Mouse (Mus musculus) right cerebral cortex, adult 18-20 months (tissue): ENCODE measurements around the gene Tmbim6.
A peak's percentile ranks its signal among the peaks of the same experiment; 100 is the strongest.

Experiments used
- DNase-seq: peaks from one replicate; pipeline ENCODE4 v3.0.0; 2022; ENCODE audit warnings: mixed read lengths

Gene Tmbim6

DNA sequence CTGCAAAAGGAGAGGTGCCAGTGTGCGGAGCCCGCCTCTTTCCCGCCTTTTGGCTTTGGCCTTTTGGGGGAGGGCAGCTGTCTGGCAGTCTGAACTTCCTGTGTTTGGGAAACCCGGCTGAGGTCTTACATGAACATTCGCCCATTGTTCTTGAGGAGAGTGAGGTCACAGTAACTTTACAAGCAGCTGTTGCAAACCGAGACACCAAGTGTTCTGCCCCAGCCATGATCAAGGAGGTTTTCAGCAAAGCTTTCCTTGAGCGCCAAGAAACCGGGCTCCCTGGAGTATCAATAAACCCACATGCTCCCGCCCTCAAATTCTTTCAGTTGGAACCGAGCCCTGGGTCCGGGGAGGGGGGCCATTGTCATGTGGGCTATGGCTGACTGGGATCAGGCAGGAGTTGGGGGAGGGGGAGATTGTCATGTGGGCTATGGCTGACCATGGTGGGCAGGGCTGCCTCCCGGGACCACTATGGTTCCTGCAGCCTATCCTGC lies 27.9 kb downstream of the Tmbim6 start:
- DNase-seq = no peak

DNA sequence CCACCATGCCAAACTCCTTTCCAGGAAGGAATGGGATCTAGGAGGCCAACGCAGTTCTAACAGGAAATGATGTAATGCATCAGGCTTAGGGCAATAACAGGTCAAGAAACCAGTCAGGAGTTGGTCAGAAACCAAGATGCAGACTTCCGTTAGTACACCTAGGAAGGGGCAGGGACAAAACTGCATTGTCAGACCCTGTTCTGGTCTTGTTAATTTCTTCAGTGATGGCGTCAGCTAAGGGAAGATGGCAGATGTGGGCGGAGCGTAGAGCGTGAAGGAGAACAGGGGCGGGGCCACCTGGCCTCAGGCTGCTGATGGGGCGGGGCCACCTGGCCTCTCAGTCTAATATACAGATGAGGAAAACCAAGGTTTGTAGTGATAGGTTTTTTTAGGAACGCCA lies 28.5 kb downstream of the Tmbim6 start:
- no peak for DNase-seq

DNA sequence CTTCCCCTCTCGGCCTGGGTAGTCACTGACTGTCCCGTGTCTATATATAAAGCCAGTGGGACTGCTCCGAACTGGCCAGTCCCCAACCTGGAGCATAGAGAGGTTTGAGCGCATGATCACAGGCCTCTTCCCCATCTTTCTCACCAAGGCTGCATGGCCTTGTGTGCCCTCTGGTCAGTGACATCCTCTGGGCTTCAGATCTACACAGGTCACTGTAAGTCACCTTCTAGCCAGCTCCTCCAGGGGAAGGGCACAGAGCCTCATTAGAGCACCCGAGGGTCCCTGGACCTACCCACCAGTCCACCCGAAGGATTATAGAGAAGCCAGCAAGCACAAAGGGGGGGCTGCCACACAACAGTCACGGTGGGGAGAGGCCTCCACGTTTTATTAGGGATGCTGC lies 29.0 kb downstream of the Tmbim6 start:
- no peak for DNase-seq

GRCm38 (mm10) chr15:99422551-99422950 lies 29.9 kb downstream of the Tmbim6 start:
- no peak for DNase-seq

- DNase-seq = no peak
Observed at GRCm38 (mm10) chr15:99423131-99423530, 30.4 kb downstream of the Tmbim6 start.

DNA sequence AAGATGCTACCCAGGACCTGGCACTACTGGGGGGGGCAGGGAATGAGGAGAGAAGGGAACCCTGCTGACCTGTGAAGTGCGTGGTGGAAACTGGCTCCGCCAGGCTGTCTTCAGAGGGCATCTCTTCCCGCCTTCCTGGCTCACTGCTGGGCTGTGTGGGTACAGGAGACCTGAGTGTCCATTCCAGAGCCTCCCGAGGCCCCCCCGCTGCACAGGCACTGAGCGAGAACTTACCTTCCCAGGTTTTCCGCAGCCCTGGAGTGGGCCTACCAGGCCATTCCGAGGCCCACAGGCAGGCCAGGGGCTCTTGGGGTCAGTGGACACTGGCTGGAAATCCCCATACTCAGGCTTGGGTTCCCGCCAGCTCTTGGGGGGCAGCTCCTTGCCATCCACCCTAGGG lies 31.2 kb downstream of the Tmbim6 start:
- DNase-seq = no peak

DNA sequence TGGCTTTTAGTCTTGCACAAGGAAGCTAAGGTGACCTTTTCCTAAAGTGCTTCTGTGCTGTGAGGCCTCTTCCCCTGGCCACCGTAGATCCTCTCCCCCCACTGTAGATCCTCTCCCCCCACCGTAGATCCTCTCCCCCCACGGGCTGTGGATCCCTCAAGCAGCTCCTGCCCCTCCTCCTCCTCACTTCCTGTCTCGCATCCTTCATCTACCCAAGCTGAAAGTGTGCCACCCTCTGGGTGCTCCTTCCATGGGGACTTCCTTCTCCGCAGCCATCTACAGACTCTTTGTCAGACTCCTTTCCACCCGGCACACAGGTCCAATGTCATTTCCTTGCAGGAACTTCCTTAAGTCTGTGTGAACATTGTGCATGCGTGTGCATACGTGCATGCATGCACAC lies 37.7 kb downstream of the Tmbim6 start:
- DNase-seq = no peak

GRCm38 (mm10) chr15:99431063-99431462 lies 38.4 kb downstream of the Tmbim6 start:
- no peak for DNase-seq

DNA sequence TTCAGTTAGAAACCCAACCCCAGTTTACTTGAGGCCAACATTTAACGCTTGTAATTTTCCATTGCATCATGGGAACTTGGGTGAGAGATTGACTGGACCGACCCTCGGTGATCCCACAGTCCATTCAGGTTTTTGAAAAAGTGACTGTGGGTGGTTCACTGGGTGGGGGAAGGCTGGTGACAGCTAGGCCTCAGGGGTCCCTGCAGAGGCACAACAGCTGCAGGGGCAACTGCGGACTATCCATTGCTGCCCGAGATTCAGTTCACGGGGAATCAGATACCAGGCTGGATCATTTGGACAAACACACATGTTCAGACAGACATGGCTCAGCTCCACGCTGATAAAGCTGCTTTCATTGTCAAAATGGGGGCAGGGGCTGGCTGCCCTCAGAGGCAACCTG lies 38.8 kb downstream of the Tmbim6 start:
- DNase-seq = no peak

DNA sequence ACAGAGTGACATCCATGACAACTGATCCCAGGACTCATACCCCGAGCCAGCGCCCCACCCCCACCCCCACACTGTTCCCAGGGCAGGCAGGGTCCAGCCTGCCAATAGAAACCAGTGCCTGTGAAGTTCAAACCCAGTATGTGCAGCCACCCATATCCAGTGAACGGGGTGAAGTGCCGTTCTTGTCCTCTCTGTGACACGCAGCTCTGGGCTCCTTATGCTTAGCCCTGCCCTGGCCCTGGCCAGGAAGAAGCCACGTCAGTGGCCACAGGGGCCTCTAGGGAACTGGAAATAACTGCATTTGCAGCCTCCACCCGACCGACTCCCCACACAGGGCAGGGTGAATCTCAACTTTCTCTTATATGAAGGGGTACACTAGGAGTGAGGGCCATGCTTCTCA lies 39.3 kb downstream of the Tmbim6 start:
- no peak for DNase-seq

DNA sequence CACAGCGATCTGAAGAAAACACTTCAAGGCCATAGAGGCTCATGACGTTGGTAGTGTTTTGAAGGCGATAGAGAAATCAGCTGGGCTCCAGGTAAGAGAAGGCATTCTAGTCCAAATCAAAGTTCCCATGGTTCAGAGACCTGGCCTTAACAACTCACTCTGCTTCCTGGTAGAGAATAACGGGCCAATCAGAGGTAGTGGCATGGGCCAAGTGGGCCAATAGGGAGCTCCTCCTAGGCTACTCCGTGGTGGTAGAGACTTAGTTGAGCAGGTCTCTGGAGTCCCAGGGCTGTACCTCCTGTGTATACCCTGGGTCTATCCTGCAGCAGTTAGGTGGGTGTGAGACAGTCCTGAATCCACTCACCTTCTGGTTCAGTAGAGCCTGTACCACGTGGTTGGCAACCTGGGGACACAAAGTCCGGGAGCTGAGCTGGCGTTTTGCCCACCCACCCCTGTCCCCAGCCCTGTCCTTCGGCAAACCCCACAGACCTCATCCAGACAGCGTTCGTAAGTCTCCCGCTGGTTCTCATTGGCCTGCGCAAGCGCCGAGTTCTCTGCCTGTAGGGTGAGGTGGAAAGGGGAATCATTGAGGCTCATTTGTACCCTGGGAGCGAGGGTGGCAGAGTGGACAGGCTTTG lies 40.5 kb downstream of the Tmbim6 start:
- DNase-seq = no peak

DNA sequence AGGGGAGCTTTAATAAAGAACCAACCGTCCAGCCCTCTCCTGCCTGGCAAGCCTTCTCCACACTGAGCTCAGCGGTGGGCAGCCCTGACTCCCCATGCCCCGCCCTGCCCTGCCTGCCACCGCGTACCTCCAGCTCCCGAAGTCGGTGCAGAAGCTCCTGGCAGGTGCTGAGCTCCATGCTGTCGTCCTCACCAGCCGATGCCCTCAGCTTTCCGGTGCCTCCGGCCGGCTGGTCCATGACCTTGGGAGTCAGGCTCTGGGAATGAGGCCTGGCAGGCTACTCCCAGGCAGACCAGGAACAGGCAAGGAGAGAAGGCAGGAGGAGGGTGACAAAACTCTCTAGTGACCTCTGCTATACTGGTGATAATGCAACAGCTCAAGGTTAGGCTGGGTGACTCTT lies 41.2 kb downstream of the Tmbim6 start:
- DNase-seq = no peak

DNA sequence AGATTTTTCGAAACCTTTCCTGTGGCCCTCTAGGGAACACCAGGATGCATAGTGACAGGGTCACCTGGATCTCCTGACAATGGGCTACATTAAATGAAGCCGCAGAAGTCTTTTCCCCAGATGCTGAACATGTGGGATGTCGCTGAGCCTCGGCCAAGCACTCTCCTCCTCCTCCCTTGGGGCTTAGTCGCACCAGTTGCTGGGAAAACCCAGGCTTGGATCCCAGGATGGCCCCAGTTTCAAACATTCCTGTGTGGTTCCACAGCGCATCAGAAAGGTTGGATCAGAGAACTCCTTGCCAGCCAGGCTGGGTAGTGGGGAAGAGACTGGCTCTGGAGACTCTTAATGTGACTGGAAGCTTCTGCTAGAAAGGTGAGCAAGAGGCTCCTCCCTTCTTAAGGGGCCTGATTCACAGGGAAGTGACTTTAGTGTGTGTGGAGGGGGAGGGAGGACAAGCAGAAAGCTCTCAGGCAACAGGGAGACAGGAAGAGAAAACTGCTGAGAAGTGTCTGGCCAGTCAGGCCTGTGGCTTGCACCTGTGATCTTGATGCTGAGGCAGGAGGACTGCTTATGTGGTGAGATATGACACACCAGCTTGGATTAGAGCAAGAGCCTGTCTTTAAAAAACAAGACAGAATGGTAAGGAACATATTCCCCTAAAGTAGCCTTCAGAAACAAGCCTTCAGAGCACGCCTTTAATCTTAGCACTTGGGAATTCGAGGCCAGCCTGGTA lies 46.5 kb downstream of the Tmbim6 start:
- DNase-seq = no peak

DNA sequence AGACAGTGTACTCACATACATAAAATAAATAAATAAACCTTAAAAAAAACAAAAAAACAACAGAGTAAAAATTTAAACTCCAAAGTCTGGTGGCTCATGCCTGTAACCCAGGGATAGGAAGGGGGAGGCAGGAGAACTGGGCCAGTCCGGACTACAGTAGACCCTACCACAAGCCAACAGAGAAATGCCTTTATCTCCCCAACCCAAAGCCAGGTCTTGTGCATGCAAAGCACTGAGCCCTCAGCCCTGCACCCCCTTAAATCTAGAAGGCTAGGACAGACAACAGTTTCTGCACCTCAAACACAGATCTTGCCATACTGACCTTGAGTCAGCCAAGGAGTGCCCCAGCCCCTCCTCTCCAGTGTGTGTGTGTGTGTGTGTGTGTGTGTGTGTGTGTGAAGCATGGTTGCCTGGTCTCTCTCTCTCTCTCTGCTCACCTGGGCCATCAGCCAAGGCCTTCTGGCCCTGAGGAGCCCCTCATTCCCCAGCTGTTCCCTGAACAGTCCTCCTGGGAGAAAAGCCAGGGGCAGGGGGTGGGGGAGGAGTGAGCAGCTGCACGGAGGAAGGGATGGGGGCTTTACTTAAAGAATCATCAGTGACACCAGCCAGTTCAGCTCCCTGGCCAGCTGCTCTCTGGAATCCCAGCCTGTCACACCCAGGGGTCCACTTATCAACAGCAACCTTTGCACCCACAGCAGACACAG lies 47.6 kb downstream of the Tmbim6 start:
- DNase-seq = no peak

DNA sequence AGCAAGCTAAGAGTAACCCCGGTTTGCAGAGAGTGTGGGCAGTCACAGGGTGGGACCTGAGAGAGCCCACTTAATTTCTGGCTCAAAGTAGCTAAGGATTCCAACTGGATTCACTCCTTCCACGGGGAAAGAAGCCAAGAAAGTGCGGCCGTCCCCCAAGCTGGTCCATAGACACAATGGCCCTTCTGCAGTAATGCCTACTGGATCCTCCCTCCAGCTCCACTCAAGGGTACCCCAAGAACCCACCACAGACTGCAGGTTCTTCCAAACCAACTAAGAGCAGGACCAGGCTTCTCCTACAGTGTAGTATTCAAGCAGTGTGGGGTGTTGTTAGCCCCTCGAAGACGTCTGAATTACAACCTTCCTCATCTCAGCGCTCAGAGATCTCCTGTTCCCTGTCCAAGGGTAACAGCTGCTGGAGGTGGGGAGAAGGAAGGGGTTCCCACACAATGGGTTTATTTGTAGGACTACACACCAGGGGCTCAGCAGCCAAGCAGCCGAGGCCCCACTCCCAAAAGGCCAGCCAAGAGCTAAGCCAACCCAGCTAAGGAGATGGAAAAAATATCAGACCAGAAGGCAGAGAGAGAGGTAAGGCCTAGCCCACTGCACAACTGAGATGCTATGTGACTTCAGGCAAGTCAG lies 48.3 kb downstream of the Tmbim6 start:
- no peak for DNase-seq

DNA sequence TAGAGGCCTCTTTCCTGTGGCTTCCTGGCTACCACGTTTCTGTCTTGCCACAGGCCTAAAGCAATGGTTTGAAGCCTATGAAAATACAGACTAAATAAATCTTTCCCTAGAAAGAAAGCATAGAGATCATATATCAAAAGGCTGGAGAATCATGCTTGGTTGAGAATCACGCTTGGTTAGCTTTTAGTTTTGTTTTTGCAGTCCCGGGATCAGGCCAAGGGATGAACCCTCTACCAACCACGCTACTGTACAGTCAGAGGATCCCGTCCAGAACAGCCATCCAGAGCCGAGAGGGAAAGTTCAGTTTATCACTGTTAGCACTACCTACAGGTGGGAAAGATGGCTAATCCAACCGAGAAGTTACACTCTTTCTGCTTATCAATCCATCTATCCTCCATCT lies 49.7 kb downstream of the Tmbim6 start:
- DNase-seq = no peak

DNA sequence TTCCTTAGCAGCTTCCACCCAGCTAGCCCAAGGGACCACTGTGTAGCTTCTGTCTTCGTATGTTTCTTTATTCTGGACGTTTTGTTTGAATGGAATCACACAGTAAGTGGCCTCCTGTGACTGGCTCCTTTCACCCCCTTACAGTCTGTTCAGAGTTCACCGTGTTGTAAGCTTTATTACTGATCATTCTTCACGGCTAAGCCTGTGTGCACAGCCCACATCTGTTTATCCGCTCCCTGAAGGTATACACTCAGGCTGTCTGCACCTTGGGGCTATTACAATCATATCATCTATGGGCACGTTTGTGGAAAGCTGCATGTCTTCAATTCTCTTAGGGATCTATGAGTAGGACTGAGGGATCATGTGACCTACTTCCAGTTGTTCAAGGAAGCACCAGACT lies 52.9 kb downstream of the Tmbim6 start:
- no peak for DNase-seq

GRCm38 (mm10) chr15:99446136-99446535 lies 53.5 kb downstream of the Tmbim6 start:
- DNase-seq = peak; percentile 54

GRCm38 (mm10) chr15:99449131-99449750 lies 56.6 kb downstream of the Tmbim6 start:
- DNase-seq = peak; percentile 75

DNA sequence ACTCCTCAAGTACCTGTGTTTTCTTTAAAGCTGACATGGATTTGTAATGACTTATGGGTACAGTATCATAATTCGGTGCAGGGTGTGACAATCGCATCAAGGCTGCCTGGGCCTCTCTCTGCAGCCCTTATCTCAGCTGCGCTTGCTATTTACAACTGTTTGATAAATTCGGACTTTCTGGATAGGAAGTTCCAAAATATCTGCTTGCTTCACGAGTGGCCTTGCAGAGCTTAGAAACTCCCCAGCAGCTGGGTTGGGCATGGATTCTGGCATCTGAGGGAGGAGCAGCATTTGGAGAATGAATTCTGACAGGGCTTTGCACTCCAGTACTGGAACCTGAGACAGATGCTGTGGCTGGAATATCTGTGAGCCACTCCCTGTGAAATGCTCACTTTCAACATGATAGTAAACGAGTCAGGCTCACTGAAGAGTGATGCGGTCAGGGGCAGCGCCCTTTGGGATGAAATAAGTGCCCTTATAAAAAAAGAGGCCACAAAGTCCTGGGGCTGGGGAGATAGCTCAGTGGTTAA lies 57.1 kb downstream of the Tmbim6 start:
- no peak for DNase-seq

- no peak for DNase-seq
Observed at GRCm38 (mm10) chr15:99453153-99453900, 60.6 kb downstream of the Tmbim6 start.
